Mouse (Mus musculus) lung, postnatal 0 days (tissue): ENCODE measurements around the gene Mfsd6.

ENCODE experiments used
- CTCF ChIP-seq: IDR thresholded peaks from 2 replicates; pipeline ENCODE4 v1.5.1; 2016; ENCODE audit warnings: antibody characterized with exemption, mild to moderate bottlenecking
- EP300 ChIP-seq: IDR thresholded peaks from 2 replicates; pipeline ENCODE4 v1.6.1; 2016; ENCODE audit warnings: antibody characterized with exemption, mild to moderate bottlenecking, control low read depth

DNA sequence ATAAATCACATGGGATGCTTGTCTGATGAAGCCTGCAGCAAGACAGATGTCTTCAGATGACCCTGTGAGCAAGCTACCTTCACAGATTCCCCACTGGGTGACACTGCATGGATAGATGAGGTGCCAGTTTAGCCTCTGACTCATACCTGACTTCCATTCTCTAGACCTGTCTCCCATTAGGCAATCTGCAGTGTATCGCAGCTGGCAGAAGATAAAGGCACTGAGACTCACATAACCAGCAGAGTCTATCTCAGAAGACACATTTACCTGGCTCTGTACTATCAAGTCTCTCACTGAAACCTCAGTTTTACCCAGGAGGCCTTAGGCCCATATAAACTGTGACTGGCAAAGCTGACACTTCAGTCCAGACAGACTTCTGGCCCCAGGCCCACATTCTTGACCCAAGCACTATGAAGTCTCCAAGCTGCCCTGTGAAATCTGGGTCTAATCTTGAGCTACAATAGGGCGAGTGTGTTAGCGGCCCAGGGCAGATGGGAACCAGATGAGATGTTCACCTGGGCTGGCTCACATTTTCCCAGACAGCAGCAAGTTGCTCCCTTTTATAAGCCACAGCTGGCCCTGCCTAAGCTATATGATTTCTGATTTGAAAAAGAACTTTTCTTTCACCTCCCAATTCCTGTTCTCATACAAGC lies 74.5 kb downstream of the Mfsd6 start:
- no peak for TF ChIP-seq CTCF
- TF ChIP-seq EP300, result no peak
